Mouse (Mus musculus): ENCODE measurements around the gene Lrrc29. TPM values are rescaled to one million over a fixed set of nuclear protein-coding genes. Genes with fewer than 3 reads are reported as not detected.

Lrrc29 gene
- polyA plus RNA-seq (2016; fragmentation: Nextera tagmentation; extraction: Ambion mirVana): 0.78 and 1.1 TPM in 2 replicates

DNA sequence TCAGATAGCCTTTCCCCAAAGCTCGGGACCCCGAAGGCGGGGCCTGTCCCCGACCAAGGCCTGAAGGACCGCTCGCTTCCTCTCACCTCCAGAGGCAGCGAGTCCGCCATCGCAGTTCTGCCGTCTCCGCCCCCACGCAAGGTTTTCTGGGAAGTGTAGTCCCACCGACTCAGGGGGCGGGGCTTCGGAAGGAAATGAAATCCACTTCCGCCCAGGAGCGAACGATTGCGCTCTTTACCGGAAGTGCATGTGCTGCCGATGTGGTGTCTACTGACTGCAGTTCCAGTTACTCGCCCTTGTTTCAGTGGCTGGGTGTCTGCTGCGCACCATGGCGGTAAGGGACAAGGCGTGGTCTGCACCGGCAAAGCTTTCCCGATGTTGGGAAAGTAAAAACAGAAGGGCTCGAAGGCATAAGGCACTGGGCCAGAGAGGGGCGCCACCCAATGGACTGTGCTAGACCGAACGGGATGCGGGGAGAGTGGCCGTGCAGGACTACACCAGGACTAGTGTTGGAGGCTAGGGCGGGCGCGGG is at the start of gene Lrrc29, which contains the start of gene Tmem208:
Gene Lrrc29 (minus strand): TSS at position 138 of the 532 bp plus-strand sequence.
Gene Tmem208 (plus strand): TSS at position 214 of the 532 bp plus-strand sequence.
- ATAC-seq (ENCODE audit: low FRiP score): peak; percentile 93
- Histone ChIP-seq H3K4me3 (replicated peaks) (peak within 1 kb of the TSS; percentile 79), H3K4me1 (peaks cover 20% of the 10 kb centered on the region), H3K27me3 (no peaks in the 10 kb centered on the region), H3K27ac (peak within 1 kb of the TSS; percentile 83), H3K9ac (peak within 1 kb of the TSS; percentile 79), H3K36me3 (replicated peaks) (peaks cover 47% of the 10 kb centered on the region), H3K9me3 (no peaks in the 10 kb centered on the region), H3K4me2 (peak within 1 kb of the TSS; percentile 88)
- under 1% methylated on average over 36 of the region's 36 CpGs for WGBS

DNA sequence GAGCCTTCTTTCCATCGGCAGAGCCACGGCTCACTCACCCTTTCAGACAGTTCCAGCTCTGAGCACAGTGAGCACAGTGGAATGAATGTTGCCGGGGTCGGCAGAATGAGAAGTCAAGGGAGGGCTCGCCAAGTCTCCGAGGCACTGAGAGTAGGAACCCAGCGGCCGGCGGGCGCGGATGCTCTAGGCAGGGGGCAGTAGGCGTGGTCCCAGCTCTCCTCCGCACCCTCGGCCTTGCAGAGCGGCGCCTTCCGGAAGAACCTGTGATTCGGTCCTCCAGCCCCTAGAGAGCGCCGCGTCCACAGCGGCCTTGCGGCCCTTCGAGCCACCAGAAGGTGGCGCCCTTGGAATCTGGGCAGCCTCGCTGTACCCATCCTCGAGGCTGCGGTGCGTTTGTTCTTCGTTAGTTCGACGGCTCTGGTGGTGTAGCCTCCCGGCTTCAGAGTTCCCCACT is 48.5 kb upstream of the Lrrc29 start:
- ATAC-seq (ENCODE audit: low FRiP score): peak; percentile 62
- H3K27ac ChIP-seq: no peak overlapping the region
- H3K9ac ChIP-seq: no peak overlapping the region
- H3K27me3 ChIP-seq: peaks cover 4% of the 10 kb centered on the region; the same call in 1 of the 2 replicates
- WGBS: 29% methylated on average over 33 of the region's 33 CpGs
- peak overlapping the region; percentile 19 for H3K4me3 ChIP-seq (replicated peaks)
- H3K4me1 ChIP-seq: peaks cover 13% of the 10 kb centered on the region
- H3K9me3 ChIP-seq: peaks cover 5% of the 10 kb centered on the region
- H3K4me2 ChIP-seq: peak overlapping the region; percentile 45
- H3K36me3 ChIP-seq (replicated peaks): no peaks in the 10 kb centered on the region; the same call in 1 of the 2 replicates

DNA sequence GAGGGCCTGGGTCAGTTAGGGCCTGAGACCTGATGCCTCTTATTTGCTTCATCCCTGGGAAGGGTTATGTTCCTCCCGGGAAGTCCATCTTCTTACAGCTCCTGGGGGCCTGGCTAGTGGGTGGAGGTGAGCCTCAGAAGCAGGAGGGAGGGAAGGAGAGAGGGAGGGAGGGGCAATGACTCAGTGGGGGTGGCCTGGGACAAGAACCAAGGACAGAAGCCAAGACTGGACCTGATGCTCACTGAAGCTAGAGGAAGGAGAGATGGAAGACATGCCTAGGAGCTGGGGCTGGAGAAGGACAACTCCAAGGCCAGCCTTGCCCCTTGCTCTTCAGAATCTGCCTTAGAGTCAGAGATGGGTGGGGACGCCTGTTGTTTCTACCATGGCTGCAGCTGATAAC is 47.0 kb upstream of the Lrrc29 start, which contains the start of gene Plekhg4:
Gene Plekhg4 (plus strand): TSS at position 243 of the 400 bp plus-strand sequence.
- peaks cover 5% of the 10 kb centered on the region for H3K9me3 ChIP-seq
- no peak for ATAC-seq (ENCODE audit: low FRiP score)
- WGBS: 73% methylated on average over 2 of the region's 2 CpGs
- H3K27ac ChIP-seq: no peak within 1 kb of the TSS
- peaks cover 8% of the 10 kb centered on the region; the same call in 1 of the 2 replicates for H3K4me1 ChIP-seq
- H3K4me2 ChIP-seq: peak within 1 kb of the TSS; percentile 45
- no peak within 1 kb of the TSS for H3K9ac ChIP-seq
- no peak within 1 kb of the TSS for H3K4me3 ChIP-seq (replicated peaks)
- peaks cover 11% of the 10 kb centered on the region for H3K36me3 ChIP-seq (replicated peaks)
- peaks cover 4% of the 10 kb centered on the region; the same call in 1 of the 2 replicates for H3K27me3 ChIP-seq

DNA sequence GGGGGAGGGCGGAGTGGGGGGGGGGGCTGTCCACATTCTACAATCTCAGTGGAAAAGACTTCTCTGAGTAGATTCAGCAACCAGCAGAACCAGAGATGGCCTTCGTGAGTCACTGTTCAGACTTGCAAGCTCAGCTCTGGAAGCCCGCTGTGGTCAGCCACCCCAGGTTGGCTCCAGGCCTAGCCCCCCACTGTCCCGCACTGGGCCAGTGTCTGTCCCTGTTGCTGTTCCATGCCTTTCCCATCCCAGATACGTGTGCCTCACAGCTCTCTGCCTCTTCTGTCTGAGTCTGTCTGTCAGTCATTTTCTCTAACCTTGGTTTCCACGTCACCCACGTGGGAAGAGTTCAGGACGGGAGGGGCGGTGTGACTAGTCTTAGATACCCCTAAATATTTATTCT is 46.4 kb upstream of the Lrrc29 start:
- Histone ChIP-seq H3K27ac (no peak overlapping the region), H3K4me1 (peaks cover 8% of the 10 kb centered on the region; the same call in 1 of the 2 replicates), H3K4me2 (no peak overlapping the region), H3K4me3 (replicated peaks) (no peak overlapping the region), H3K9ac (no peak overlapping the region), H3K36me3 (replicated peaks) (peaks cover 16% of the 10 kb centered on the region), H3K27me3 (peaks cover 4% of the 10 kb centered on the region; the same call in 1 of the 2 replicates), H3K9me3 (peaks cover 5% of the 10 kb centered on the region)
- ATAC-seq (ENCODE audit: low FRiP score): no peak
- WGBS: 78% methylated on average over 9 of the region's 9 CpGs

DNA sequence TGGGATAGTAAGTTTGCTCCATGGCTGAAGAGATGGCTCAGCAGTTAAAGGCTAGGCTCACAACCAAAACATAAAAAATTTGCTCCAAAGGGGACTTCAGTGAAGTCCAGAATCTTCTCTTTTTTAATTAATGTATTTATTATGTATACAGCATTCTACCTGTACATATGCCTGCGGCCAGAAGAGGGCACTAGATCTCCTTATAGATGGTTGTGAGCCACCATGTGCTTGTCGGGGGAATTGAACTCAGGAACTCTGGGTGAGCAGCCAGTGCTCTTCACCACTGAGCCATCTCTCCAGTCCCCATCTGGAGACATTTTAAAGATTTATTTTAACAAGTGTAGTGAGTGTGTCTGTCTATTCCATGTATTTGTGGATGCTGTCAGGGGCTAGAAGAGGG is 41.0 kb upstream of the Lrrc29 start:
- H3K4me1 ChIP-seq: no peaks in the 10 kb centered on the region
- H3K4me3 ChIP-seq (replicated peaks): no peak overlapping the region
- 62% methylated on average over 2 of the region's 2 CpGs for WGBS
- no peak for ATAC-seq (ENCODE audit: low FRiP score)
- H3K36me3 ChIP-seq (replicated peaks): peaks cover 45% of the 10 kb centered on the region
- H3K9me3 ChIP-seq: no peaks in the 10 kb centered on the region
- no peaks in the 10 kb centered on the region for H3K27me3 ChIP-seq
- H3K9ac ChIP-seq: no peak overlapping the region
- H3K4me2 ChIP-seq: no peak overlapping the region
- H3K27ac ChIP-seq: no peak overlapping the region

DNA sequence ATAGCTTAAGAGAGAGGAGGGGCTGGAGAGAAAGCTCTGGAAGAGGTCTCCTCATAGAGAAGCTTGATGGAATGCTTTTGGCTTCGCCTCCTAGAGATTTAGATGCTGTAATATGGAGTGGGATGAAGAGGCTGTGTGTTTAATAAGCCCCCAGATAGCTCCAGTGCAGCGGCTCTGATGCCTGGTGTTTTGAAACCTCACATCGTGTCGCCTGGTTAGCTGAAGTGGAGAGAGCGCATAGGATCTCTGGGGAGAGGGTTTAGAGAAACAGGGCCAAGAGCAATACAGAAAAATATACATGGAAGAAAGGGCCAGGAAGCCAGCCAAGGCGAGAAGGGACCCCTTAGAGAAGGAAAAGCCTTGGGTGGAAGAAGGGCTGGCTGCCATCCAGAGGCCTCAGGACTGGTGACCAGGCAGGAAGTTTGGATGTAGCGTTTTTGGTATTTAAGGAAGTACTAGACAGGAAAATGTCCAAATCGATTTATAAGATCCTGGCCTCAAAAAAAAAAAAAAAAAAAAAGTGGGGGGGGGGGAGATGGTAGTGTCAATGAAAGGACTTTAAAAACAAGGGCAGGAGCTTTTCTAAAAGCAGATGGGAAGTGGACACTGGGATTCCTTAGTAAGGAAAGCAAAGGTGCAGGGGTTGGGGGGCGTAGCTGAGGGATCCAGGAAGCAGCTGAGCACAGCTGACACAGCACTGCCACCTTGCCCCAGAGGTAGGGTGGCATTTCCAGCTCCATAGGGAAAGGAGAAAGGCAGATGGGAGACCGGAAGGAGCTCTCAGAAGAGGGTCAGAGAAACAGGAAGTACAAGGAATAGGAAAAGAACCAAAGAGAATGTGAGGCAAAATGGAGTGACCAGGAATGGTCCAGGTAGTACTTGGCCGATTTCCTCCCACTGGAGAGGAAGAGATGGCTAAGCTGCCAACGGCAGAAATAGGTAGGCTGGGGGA is 35.9 kb upstream of the Lrrc29 start:
- H3K4me3 ChIP-seq (replicated peaks): no peak overlapping the region
- peaks cover 37% of the 10 kb centered on the region for H3K36me3 ChIP-seq (replicated peaks)
- no peaks in the 10 kb centered on the region for H3K9me3 ChIP-seq
- H3K27ac ChIP-seq: no peak overlapping the region
- ATAC-seq (ENCODE audit: low FRiP score): no peak
- H3K27me3 ChIP-seq: no peaks in the 10 kb centered on the region
- WGBS: 87% methylated on average over 12 of the region's 12 CpGs
- H3K9ac ChIP-seq: no peak overlapping the region
- H3K4me1 ChIP-seq: no peaks in the 10 kb centered on the region
- H3K4me2 ChIP-seq: no peak overlapping the region

DNA sequence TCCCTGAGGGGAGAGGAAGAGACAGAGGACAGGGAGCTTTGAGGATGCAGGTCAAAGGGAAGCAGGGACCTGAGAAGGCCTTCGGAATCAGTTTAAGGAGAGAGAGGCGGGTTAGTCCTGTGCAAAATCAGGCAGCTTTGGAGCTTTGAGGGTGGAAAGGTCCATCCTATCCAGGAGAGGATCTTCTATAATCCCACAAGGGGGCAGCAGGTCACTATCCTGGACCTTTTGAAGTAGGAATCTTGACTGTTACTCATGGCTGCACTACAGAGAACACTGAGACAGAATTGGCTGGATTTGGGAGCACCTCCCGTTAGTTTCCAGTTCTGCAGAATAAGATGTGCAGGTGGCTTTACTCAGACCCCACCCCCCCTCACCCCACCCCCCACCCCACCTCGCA is 33.6 kb upstream of the Lrrc29 start:
- H3K9ac ChIP-seq: no peak overlapping the region
- no peak overlapping the region for H3K4me2 ChIP-seq
- H3K27ac ChIP-seq: no peak overlapping the region
- ATAC-seq (ENCODE audit: low FRiP score): no peak
- H3K27me3 ChIP-seq: no peaks in the 10 kb centered on the region
- no peaks in the 10 kb centered on the region for H3K9me3 ChIP-seq
- 48% methylated on average over 4 of the region's 4 CpGs for WGBS
- no peak overlapping the region for H3K4me3 ChIP-seq (replicated peaks)
- H3K4me1 ChIP-seq: no peaks in the 10 kb centered on the region
- H3K36me3 ChIP-seq (replicated peaks): peaks cover 41% of the 10 kb centered on the region

DNA sequence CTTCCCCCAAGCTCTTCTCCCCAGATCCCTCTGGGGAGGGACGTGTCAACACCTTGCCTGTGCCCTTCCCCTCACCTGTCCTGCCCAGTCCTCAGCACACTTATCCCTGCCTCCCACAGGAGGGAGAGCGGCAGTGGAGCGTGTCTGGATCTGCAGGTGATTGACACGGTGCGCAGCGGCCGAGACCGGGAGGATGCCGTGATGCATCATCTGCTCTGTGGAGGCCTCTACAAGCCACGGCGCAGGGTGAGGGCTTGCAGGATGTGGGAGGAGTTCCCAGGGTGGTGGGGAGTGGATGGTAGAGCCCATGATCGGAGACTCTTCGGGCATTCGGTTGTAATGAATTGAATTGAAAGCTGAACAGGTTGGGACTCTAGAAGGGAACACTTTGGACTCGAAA is 33.1 kb upstream of the Lrrc29 start:
- no peak overlapping the region for H3K27ac ChIP-seq
- no peak overlapping the region for H3K4me2 ChIP-seq
- 81% methylated on average over 15 of the region's 15 CpGs for WGBS
- H3K36me3 ChIP-seq (replicated peaks): peaks cover 37% of the 10 kb centered on the region
- H3K27me3 ChIP-seq: no peaks in the 10 kb centered on the region
- no peaks in the 10 kb centered on the region for H3K9me3 ChIP-seq
- H3K4me3 ChIP-seq (replicated peaks): no peak overlapping the region
- H3K9ac ChIP-seq: no peak overlapping the region
- H3K4me1 ChIP-seq: no peaks in the 10 kb centered on the region
- no peak for ATAC-seq (ENCODE audit: low FRiP score)

DNA sequence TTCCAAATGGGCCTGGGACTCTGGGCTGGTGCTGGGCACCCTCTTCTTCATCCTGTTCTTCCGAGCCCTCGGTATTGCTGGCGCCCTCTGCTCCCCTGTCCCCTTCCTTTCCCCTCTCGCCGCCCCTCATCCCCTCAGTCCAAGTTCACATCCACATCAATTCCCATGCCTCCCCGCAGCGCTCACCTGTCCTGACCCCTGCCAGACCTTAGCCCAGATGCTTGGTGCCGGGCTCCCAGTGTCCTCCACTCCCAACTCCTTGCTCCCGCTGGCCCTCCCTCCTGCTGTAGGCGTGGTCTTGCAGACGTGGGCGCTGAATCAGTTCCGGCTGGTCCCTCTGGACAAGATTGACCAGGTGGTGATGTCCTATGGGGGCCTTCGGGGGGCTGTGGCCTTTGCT is 30.6 kb upstream of the Lrrc29 start:
- no peak overlapping the region for H3K4me3 ChIP-seq (replicated peaks)
- H3K9me3 ChIP-seq: no peaks in the 10 kb centered on the region
- H3K27ac ChIP-seq: no peak overlapping the region
- H3K36me3 ChIP-seq (replicated peaks): peaks cover 24% of the 10 kb centered on the region; the same call in 1 of the 2 replicates
- WGBS: 81% methylated on average over 14 of the region's 14 CpGs
- H3K9ac ChIP-seq: no peak overlapping the region
- no peak for ATAC-seq (ENCODE audit: low FRiP score)
- H3K4me2 ChIP-seq: no peak overlapping the region
- H3K4me1 ChIP-seq: no peaks in the 10 kb centered on the region
- H3K27me3 ChIP-seq: no peaks in the 10 kb centered on the region

DNA sequence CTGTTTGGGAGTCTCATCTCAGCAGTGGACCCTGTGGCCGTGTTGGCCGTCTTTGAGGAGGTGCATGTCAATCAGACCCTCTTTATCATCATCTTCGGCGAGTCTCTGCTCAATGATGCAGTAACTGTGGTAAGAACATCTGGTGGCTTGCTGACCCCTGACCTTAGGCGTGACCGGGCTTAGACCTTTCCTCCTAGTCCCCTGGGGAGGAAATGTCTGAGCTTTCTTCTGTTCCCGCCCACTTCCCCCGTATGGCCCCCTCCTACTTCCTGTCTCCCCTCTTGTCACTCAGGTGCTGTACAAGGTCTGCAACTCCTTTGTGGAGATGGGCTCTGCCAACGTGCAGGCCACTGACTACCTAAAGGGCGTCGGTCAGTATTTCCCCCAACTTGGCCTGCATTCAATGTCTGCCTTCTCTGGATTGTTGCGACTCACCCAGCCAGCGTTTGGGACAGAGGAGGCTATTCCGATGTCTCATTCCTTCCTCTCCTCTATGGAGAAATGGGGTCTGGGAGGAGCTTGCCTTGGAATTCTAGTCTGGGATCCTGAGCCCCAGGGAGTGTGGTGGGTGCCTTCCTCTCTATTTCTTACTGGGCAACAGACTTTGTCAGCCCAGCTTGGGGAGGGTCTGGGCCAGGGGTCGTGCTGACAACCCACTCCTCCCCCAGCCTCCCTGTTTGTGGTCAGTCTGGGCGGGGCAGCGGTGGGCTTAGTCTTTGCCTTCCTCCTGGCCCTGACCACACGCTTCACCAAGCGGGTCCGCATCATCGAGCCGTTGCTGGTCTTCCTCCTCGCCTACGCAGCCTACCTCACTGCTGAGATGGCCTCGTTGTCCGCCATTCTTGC is 29.3 kb upstream of the Lrrc29 start:
- no peak overlapping the region for H3K9ac ChIP-seq
- peaks cover 24% of the 10 kb centered on the region; the same call in 1 of the 2 replicates for H3K36me3 ChIP-seq (replicated peaks)
- no peak overlapping the region for H3K4me2 ChIP-seq
- H3K9me3 ChIP-seq: no peaks in the 10 kb centered on the region
- WGBS: 81% methylated on average over 26 of the region's 26 CpGs
- ATAC-seq (ENCODE audit: low FRiP score): no peak
- no peak overlapping the region for H3K27ac ChIP-seq
- peaks cover 3% of the 10 kb centered on the region for H3K4me1 ChIP-seq
- no peaks in the 10 kb centered on the region for H3K27me3 ChIP-seq
- H3K4me3 ChIP-seq (replicated peaks): no peak overlapping the region

DNA sequence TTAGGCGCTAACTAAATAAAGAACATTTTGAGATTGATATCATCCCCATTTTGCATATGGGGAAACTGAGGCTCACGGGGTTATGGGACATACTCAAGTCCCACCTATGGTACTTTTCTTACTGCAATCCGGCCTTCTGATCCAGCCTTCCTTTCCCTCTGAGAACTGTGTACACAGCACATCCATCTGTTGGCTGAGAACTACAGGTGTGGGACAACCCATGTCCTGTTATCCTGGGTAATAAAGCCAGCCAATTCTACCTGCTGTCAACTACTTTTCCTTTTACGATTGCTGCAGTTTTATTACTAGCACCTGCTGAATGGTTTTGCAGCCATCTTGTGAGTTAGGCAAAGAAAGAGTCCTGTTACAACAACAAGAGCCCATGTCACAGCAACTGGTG is 28.5 kb upstream of the Lrrc29 start:
- H3K27ac ChIP-seq: no peak overlapping the region
- peaks cover 11% of the 10 kb centered on the region for H3K4me1 ChIP-seq
- no peaks in the 10 kb centered on the region for H3K27me3 ChIP-seq
- no peak overlapping the region for H3K4me3 ChIP-seq (replicated peaks)
- no peak for ATAC-seq (ENCODE audit: low FRiP score)
- peaks cover 24% of the 10 kb centered on the region; the same call in 1 of the 2 replicates for H3K36me3 ChIP-seq (replicated peaks)
- no peak overlapping the region for H3K9ac ChIP-seq
- WGBS: 93% methylated on average over 4 of the region's 4 CpGs
- no peak overlapping the region for H3K4me2 ChIP-seq
- H3K9me3 ChIP-seq: no peaks in the 10 kb centered on the region
